Mouse (Mus musculus) urinary bladder, postnatal 4 days (tissue): ENCODE data around the gene Smug1.
A peak's percentile ranks its signal among the peaks of the same experiment; 100 is the strongest.

Source experiments
- DNase-seq, 2 experiments: peaks; one replicate each; pipeline ENCODE4 v3.0.0; 2021 to 2022; ENCODE audit warnings: low spot score in 2 of 2

The Smug1 gene

GRCm38 (mm10) chr15:103167042-103167615 lies at the start of gene Smug1:
Smug1 (minus strand) TSS chr15:103167092.
- no peak for DNase-seq

- DNase-seq, result no peak
These were observed 49.2 kb upstream of the Smug1 start for GRCm38 (mm10) chr15:103216052-103216451.

- DNase-seq, result peak; percentile 89
These were observed 48.3 kb upstream of the Smug1 start for GRCm38 (mm10) chr15:103214971-103215907.

- DNase-seq, result no peak
These were observed 47.3 kb upstream of the Smug1 start for GRCm38 (mm10) chr15:103214149-103214548.

- DNase-seq, result no peak
These were observed 38.3 kb upstream of the Smug1 start for GRCm38 (mm10) chr15:103205156-103205555.

- peak in 1 of 2 experiments; percentile 51 for DNase-seq
These were observed 35.3 kb upstream of the Smug1 start for GRCm38 (mm10) chr15:103202088-103202793.

GRCm38 (mm10) chr15:103197785-103198184 lies 30.9 kb upstream of the Smug1 start:
- no peak for DNase-seq

GRCm38 (mm10) chr15:103196835-103197234 lies 29.9 kb upstream of the Smug1 start:
- no peak for DNase-seq

- DNase-seq, result no peak
These were observed 26.7 kb upstream of the Smug1 start for GRCm38 (mm10) chr15:103193606-103194005.

- no peak for DNase-seq
These were observed 23.9 kb upstream of the Smug1 start for GRCm38 (mm10) chr15:103190531-103191462.

- no peak for DNase-seq
These were observed 23.2 kb upstream of the Smug1 start for GRCm38 (mm10) chr15:103190083-103190482.

GRCm38 (mm10) chr15:103187803-103188202 lies 20.9 kb upstream of the Smug1 start:
- no peak for DNase-seq

GRCm38 (mm10) chr15:103185462-103186198 lies 18.7 kb upstream of the Smug1 start:
- DNase-seq, result no peak

GRCm38 (mm10) chr15:103183651-103184610 lies 17.0 kb upstream of the Smug1 start:
- DNase-seq, result no peak

- DNase-seq, result peak; percentile 56 to 77
These were observed 16.2 kb upstream of the Smug1 start for GRCm38 (mm10) chr15:103183135-103183534.

GRCm38 (mm10) chr15:103182166-103182790 lies 15.4 kb upstream of the Smug1 start:
- peak; percentile 75 to 87 for DNase-seq

- DNase-seq, result no peak
These were observed 13.5 kb upstream of the Smug1 start for GRCm38 (mm10) chr15:103180406-103180805.

- no peak for DNase-seq
These were observed 11.9 kb upstream of the Smug1 start for GRCm38 (mm10) chr15:103178767-103179166.

- peak in 1 of 2 experiments; percentile 70 for DNase-seq
These were observed 11.2 kb upstream of the Smug1 start for GRCm38 (mm10) chr15:103178137-103178536.
